Mouse (Mus musculus) ovary, adult 18-20 months (tissue): ENCODE measurements at regions not wholly inside any gene's neighbourhood (a gene's known extent, or its start where the extent isn't known, plus 50 kb on each side); places are given as distances from the start of the nearest gene placed in this dataset.

Source experiments
- DNase-seq: peaks from one replicate; pipeline ENCODE4 v3.0.0; 2022; ENCODE audit warnings: low spot score, mixed read lengths

DNA sequence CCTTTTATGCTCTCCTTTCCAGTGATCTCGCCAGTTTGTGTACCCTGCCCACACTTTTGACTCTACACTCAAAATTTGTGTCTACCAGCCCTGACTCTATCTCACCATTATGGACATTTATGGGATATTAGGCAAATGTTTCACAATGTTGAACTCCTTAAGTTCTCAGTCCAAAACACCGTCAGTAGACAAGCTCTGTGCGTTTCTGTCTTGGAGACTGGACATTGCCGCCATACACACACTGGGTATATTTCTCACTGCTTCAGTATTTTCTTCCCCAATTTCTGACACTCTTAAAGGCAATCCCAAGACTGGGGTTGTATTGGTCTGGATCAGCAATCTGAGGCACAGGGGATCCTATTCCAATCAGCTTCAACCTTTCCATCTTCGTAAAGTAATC, 75.6 kb downstream of the Oxgr1 start:
- DNase-seq, result no peak

DNA sequence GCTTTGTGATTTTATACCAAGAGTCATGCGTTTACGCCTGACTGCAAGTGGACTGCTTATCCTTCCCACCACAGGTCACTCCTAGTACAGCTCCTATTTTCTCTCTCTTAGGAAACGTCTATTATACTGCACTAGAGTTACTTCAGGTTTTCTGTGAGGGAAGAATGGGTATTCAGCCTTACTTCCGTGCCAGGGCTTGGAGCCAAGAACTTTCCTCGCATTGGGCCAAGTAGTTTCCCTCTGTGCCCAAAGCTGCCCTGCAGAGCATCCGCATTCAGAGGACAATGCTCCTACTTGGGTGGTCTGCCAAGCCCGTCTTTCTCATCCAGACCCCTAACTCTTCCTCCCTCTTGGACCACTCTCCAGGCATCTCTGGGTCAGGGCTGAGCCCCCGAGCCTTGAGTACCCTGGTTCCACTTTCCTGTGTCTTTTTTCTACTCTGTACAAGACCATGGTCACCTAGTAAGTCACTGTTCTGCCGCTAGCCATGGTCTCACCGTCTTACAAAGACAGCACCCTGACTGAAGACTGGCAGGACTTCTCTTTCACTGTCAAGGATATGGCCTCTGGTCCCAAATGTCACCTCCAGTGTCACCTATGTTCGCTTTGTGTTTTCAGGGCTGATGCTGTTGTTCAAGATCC, 76.3 kb downstream of the Oxgr1 start:
- peak; percentile 8 for DNase-seq

DNA sequence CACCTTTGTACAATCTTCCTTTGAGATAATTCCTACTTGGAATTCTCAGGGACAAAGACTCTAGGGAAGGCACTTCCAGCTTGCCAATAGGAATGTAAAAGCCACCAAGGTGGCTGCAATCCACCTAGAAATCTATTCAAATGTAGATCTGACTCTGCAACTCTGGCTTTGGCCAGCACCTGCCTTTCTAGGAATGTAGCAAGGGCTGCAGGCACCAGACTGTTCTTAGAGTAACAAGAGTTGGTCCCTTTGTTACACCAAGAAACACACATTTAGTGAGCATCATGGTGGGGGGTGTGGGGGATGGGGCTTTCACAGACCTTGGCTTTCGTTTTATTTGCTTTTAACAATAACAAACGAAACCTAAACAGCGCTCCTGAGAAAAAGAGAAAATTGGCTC, 78.5 kb downstream of the Oxgr1 start:
- DNase-seq, result no peak

DNA sequence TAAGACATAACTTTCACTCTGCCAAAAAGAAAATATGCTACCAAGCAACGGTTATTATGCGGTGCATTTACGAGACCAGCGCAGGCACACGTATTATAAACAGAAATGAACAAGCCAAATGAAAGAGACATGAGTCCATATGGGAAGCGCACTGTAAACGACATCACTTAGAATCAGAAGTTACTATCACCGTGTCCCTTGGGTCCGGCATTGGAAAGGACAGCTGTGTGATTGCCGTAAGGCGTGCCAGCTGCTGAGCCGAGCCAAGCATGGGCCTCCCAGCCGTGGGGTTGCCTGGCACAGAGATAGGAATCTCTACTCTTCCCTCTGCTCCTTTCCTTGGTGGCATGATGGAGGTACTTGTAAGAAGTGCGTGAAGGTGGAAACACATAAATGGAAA, 88.4 kb downstream of the Oxgr1 start:
- DNase-seq, result no peak

DNA sequence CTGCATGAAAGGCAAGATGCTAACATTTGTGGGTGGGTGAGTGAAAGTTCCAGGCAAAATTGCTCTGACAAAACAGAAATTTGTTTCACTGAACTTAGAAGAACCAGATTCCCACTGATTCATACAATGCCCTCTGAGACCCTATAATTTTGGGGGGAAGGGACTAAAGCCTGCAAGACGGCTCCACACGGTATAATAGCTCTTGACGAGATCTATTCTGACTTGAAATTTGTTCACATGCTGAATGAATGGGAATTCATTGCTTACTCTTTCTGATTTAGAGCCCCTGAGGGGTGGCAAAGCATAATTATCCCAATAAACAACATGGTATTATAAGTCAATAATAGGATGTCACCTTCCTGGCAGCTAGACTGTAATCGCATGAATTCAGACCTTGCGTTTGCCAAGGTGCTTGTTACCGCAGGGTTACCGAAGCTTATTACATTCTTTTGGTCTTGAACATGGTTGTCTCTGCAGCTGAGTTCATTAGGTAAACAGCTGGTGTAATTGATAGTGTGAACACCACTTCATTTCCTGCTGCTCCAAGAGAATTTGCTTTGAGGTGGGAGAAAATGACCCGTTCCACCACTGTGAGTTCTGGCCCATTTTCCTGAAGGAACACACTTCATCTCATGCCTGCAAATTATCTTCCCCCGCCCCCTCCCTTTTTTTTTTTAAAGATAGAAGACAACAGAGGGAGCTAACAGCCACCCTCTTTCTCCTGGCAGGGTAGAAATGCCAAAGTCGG, 89.2 kb downstream of the Oxgr1 start:
- DNase-seq, result no peak
